Mouse (Mus musculus): ENCODE measurements at regions not wholly inside any gene's neighbourhood (a gene's known extent, or its start where the extent isn't known, plus 50 kb on each side); places are given as distances from the start of the nearest gene placed in this dataset.
"Not testable (repeated sequence)": the region's sequence is repeated elsewhere in the genome, so short reads cannot be mapped to it uniquely, and the experiment has no call there.

DNA sequence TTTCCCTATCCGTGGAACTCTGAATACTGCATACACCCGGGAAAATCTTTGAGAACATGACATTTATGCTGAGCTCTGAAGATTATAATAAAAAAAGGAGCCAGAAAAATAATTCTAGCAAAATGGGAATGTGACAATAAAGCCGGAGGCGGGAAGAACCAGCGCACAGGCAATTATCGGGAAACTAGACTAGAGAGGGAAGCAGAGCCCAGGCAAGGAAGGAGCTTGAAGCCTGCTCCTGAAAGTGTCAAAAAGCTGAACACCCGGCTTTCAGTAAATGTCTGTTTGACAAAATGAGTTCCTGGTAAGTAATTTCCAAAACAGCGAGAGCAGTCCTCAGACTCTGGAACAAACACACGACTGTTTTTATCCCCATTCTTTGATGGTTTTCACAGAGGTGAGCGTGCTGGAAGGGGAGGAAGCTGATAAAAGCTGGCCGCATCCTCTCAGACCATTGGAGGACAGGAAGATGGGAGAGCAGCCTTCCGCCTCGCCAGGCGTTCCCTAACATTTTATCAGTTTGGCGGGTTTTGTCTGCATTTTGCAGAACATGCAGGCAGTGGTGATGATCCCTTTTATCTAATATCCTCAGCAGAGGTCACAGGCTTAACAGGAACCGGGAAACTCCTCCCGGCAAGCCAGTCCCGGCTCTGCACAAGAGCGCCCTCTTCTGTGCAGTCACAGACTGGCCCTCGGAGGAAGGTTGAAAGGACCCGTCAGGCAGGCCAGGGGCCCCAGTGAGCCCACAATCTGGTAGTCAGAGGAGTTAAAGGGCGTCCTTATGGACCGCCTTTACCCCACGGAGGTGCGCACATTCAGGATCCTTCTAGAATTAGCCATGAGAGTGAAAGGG is 201.3 kb upstream of the 1700056E22Rik start:
- no peak for DNase-seq (ENCODE audit: low read depth, low spot score)

DNA sequence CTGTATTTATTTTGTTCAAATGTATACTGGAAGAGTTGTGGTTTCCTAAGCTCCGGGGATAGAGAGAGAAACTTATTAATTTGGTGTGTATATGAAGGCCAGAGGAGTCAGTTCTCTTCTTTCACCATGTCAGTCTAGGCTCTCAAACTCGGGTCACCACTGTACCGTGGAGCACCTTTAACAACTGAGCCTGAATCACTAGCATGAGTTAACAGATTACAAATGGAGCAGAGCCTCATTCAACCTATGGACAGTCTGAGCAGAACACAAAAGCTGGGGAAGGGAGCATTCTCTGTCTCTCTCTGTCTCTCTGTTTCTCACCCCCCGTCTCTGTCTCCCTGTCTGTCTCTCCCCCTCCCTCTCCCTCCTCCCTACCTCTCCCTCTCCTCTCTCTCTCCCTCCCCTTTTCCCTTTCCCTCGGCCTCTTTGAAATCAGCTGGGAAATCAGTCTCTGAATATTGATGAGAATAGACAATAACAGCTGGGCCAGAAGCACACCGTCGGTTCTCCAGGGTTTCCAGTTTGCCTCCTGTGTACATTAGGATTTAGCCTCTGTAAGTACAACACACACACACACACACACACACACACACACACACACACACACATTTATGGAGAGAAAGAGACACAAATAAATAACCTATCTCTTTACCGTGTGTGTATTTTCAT is 200.4 kb upstream of the 1700056E22Rik start:
- no peak for DNase-seq (ENCODE audit: low read depth, low spot score)

DNA sequence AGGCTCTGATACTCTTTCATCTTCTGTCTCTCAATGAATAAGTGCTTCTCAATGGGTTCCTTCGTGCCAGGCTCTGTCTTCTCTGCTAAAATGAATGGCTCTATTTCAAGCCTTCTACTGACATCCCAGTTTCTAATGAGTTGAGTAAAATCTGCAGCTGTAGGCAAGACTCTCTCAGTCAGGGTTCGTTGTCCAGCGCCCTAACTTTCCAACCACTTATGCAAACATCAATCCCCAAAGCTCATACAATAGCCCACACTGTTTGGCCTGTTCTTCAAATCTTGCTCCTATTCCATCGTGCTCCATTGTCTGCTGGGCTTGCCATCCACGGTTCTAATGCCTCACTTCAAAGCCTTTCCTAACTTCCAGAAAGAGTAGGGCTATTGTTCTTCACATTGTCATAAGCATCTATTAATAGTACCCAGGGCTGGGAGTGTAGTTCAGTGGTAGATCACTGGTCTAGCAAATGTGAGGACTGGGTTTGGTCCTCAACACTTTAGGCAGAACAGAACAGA is 199.7 kb upstream of the 1700056E22Rik start:
- no peak for DNase-seq (ENCODE audit: low read depth, low spot score)

DNA sequence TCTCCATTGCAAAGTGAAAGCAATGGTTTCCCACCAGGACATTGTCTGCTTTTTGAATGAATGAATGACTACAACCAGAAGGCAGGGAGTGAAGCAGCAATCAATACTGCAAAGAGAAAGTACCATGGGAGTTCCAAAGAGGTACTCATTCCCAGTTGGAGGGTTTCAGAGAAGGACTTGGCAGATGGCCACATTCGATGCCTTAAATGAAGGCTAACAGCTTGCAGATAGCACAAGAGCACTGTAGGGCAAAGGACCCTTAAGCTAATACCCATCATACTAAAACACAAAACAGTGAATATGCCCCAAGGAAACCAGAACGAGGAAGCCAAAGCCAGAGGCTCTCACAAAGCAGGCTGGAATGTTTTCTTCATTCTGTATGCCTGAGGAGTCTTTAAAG is 188.2 kb upstream of the 1700056E22Rik start:
- DNase-seq (ENCODE audit: low read depth, low spot score) = no peak

DNA sequence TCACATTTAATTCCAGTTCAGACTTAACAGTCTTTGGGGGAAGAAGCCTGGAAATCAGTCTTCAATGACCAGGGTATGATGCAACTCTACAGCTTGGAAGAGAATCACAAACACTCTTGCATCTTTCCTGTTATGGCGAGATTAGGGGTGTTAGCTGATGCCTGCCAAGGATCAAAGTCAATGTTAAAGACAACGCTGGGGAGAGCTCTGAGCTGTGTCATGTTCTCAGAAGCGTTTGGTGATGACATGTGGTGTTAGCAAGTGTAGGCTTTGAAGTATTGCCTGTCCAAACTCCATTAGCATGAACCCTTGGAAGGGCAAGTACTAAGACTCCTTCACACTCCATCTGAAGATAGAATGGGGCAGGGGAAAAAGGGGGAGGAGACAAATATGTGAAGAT is 187.7 kb upstream of the 1700056E22Rik start:
- DNase-seq (ENCODE audit: low read depth, low spot score) = no peak

DNA sequence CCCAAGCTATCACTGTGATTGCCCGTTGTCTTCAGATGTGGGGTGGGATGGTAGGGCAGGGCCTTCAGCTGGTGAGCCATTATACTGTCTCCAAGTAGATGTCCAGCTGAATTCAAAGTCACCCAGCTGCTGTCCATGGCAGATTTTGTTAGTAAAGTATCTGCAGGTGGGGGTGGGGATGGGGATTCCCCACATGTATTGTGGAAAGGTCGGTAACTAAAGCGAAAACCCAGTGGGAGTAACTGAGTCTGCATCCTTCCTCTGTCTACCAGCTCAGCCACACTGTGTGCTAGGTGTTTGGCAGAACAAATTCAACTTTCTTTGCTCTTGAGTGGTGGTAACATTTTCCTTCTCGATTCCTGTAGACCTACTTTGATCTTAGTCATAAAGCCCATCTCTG is 163.2 kb upstream of the 1700056E22Rik start:
- no peak for DNase-seq (ENCODE audit: low read depth, low spot score)

DNA sequence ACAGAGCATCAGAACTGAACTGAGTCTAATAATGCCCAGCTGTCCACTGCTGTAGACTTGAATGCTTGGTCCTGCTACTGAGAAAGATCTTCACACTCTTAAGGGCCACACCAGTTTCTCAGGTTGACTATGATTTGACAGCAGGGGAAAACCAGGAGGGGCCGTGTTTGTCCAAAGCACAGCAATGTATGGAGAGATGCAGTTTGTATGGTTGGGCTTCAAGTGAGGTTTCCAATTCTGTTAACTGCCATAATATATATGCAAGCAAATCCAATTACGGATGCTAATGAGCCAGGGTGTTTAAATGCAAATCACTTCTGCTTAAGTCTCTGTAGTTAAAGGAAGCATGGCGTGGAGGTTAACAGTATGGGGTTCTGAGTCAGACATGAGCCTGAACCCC is 157.2 kb upstream of the 1700056E22Rik start:
- DNase-seq (ENCODE audit: low read depth, low spot score) = no peak

DNA sequence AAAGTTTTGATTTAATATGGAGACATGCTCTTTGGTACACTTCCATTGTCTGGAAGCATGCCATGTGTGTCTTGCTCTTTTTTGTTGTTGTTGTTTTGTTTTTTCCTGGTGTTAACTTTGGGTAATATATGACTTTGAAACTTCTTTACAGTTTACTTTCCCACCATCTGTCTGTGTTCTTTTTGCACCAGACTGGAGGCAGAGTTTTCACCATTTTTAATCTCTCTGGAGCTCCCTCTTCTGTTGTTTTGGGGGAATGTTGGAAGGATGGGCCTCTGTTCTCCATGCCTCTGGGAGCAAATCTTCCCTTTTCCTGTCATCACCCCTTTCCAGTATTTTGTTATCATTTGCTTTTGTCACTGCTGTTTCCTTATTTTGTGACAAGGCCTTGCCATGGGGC is 153.5 kb upstream of the 1700056E22Rik start:
- DNase-seq (ENCODE audit: low read depth, low spot score) = no peak

DNA sequence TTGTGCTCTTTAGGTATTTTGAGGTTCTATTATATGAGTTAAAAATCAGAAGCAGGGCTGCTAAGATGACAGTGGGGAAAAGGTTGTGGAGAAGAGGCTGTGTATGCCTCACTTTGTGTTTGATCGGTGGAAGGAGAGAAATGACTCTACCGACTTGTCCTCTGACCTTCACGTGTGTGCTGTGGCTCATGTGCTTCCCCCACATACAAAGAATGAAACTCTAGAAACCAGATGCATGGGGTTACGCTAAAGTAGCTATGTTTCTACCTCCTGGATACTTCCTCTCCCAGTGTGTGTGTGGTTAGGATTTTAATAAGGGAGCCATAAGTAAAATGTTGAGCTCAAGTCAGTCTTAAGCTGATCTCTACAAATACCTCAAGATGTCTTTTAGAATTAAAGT is 148.1 kb upstream of the 1700056E22Rik start:
- no peak for DNase-seq (ENCODE audit: low read depth, low spot score)

DNA sequence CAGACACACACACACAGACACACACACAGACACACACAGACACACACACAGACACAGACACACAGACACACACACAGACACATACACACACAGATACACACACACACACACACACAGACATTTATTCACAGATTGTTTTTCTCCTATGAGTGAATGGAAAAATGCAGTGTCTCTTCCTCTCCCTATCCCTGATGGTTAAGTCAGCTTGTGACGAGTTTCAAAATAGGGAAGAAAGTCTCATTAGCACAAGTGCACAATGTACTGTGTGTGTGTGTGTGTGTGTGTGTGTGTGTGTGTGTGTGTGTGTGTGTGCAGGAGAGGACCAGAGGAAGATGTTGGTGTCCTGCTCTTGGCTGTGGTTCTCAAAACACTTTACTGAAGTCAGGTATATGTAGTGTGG is 140.3 kb upstream of the 1700056E22Rik start:
- not testable (repeated sequence) for DNase-seq (ENCODE audit: low read depth, low spot score)

DNA sequence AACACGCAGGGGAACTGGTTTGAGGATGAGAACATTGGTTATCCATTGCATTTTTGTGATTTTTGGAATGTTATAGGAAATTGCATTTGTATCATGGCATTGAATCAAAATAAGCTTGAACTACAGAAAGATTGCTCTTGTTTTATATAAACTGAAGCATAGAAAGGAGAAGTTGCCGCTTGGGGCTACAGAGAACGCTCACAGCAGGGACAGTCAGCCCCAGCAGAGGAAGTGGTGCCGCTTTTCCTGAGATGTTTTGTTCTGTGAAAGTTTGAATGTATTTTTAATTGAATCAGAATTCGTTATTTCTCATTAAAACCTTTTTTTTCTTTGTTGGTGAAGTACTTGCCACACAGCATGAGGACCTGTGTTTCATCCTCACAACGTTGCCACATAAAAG is 139.6 kb upstream of the 1700056E22Rik start:
- DNase-seq (ENCODE audit: low read depth, low spot score) = no peak

DNA sequence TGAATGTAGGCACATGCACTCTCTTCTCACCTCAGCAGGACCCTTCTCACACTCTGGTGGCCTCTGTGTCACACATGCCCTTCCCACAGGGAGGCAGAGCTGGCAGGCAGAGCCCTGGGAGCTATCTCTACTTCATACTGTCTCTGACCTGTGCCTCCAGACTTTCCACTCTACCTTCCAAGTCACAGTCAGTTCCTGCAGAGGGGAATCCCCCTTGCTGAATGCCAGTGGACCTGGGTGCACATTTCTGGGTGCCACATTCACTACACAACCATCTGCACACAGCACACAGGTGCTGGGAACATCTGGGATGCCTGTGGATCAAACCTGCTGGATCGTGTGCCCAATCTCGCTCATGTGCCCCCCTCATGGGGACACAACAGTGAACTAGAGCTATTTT is 138.9 kb upstream of the 1700056E22Rik start:
- no peak for DNase-seq (ENCODE audit: low read depth, low spot score)

DNA sequence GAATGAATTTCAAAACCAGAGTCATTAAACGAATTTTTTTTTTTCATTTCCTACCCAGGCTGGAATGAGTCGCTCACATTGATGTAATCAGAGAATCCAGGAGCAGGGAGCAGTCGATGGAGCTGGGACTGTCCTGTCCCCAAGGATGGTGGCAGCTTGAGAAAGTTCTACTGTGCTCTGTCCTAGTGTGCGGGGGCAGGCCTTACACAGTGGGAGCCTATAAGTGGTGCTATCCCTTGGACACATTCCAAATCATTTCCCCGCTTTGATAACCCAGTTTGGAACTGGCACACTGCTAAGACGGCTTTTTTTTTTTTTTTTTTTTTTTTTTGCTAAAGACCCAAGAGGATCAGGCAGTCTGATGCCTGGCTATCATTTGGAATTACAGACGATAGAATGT is 137.5 kb upstream of the 1700056E22Rik start:
- DNase-seq (ENCODE audit: low read depth, low spot score) = no peak

DNA sequence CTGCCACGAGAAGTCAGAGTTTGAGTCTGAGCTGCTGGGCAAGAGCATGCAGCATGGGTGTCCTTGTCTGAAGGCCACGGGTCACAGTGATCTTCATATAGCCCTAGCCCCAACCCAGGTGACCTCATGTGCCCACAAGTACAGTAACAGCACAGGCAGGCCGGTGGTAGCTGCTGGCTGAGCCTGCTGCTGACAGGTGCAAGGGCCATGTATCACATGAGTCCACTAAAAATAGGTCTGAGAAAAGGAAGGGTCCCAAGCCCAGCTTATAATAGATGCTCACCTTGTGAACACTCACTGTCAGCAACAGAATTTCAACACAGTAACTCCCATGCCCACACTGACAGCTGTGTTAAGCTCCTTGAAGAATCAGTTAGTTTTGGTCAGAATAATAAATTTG is 136.8 kb upstream of the 1700056E22Rik start:
- DNase-seq (ENCODE audit: low read depth, low spot score) = no peak

DNA sequence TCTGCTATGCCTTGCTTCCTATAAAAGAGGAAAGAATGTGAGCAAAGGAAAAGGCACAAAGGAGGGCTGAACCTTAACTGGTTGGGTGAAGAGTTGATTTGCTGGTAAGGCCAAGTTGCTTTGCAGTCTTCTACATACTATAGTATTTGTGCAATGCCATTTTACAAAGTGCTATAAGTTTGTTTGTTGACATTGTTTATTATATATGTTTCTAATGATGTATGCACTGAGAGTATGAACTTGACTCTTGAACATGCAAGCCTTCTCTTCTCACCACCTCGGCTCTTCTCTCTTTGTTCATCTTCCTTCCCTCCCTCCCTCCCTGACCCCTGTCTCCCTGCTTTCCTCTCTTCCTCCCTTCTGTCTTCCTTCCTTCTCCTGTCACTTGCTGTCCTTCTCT is 135.9 kb upstream of the 1700056E22Rik start:
- no peak for DNase-seq (ENCODE audit: low read depth, low spot score)

DNA sequence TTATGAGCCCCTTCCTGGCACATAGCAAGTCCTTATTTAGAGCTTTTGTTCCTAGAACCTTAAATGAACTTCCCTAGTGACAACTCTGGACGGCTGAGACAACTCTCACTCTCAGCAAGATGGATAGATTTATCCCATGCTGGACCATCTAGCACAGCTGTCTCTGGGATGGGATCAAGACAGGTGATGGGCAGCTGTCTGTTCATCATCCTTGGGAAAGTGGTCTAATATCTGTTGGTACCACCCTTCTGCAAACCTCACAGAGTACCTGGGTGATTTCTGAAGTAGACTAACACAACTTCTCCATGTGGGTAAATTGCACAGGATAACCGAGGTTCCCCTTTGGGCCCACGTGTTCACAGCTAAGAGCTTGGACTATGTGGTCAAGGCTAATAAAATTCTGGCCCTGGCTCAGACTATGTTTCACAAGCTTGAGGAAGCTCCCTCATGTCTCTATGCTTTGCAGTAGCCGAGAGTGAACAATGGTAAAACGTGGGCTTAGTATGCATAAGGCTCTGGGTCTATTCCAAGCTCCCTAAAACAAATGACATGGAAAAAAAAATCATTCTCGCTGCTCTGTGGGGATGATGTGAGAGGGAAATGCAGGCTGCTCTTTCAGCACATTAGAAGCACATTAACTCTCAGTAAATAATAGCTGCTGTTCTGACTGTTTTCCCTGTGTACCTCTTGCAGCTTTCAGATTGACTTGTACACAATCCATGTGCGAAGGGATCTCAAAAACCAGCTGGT is 135.1 kb upstream of the 1700056E22Rik start:
- no peak for DNase-seq (ENCODE audit: low read depth, low spot score)

DNA sequence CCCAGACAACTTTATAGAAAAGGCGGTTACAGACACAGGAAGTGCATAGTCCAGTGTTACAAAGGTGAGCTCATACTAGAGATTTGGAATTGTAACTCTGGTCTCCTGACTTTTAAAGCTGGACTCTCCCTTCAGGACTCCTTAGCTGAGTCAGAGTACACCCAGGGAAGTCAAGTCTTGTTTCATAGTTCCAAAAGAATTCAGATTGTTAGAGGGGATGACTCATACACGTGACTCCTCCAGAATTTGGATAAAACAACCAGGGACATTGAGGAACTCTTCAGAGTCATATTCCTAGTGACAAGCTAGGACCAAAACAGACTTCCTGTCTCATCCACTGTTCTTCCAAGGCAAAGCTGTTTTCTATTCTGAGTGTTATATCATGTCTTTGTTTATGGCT is 132.8 kb upstream of the 1700056E22Rik start:
- no peak for DNase-seq (ENCODE audit: low read depth, low spot score)

DNA sequence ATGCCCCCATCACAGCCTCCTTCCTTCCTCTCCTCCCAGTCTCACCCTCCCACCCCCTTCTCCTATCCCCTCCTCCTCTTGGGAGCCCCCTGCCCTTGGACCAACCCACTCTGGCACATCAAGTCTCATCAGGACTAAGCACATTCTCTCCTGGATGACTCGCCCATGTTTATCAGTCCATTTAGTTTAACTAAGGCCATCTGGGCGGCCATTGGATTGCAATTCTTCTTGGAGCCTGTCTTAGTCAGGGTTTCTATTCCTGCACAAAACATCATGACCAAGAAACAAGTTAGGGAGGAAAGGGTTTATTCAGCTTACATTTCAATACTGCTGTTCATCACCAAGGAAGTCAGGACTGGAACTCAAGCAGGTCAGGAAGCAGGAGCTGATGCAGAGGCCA is 128.4 kb upstream of the 1700056E22Rik start:
- DNase-seq (ENCODE audit: low read depth, low spot score) = not testable (repeated sequence)

DNA sequence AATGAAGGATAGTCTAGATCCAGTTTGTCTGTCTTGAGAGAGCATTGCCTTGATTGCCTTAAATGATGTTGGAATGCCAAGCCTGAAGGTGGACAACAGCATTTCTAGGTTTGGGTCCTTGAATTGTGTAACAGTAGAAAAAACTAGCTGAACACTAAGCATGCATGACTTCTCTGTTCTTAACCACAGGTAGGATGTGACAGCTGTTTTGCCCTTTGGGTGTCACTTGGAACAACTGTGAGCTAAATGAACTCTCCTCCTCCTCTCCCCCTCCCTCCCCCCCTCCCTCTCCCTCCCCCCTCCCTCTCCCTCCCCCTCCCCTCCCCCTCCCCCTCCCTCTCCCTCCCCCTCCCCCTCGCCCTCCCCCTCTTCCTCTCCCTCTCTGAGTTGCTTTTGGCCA is 113.6 kb upstream of the 1700056E22Rik start:
- DNase-seq (ENCODE audit: low read depth, low spot score) = no peak

DNA sequence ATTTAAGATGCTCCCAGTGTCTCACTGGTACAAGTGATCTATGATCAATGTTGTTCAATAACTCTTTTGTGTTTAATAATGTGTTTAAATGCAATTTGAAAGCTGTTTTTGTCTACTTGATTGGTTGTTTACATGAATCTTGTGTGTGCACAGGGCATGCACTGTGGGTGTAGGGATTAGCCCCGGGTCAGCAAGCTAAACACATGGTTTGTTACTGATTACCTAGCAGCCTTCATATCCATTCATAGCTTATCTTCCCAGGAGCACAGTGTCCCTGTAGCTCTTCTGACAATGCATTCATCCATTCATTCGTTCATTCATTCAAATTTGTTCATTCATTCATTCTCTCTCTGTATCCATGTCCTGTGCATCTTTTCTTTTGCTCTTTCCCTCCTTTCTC is 108.9 kb upstream of the 1700056E22Rik start:
- no peak for DNase-seq (ENCODE audit: low read depth, low spot score)

DNA sequence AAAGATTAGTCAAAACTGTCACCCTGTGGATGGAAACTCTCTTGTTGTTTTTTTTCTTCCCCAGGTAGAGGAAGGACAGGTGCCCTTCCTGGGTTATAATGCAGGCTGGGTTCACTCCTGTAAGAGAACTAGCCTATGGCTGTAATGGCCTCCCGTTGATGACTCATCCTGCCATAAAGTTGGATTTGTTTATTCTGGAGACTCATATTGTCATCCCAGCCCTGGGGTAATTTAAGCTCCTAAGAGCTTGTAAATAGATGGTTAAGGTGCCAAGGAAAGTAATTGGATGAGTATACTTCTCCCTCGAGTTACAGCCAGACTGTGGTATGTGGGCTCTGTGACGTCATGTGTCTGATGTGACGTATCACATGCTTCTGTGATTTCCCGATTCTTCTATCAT is 106.4 kb upstream of the 1700056E22Rik start:
- DNase-seq (ENCODE audit: low read depth, low spot score) = no peak

DNA sequence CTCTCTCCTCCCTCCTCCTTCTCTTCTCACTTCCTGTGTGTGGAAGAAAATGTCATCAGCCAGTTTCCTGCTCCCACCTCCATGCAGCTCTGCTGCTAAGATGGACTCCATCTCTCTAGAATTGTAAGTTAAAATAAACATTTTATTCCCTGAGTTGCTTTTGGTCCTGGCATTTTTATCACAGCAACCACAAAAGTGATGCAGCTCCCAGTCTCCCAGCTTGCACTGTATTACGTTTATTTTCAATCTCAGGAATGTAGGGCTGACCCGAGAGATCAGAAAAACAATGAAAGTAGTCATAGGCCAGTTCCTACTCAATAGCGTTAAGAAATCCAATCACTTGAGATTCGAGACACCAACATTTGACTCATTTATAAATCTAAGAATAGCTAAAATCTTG is 106.0 kb upstream of the 1700056E22Rik start:
- DNase-seq (ENCODE audit: low read depth, low spot score) = no peak

Measured in c-Kit-negative CD71-positive TER-119-positive erythroid progenitor cells, embryonic 14.5 days (primary cell).